Mouse (Mus musculus) megakaryocyte, embryonic 14.5 days (primary cell): Measurements from ENCODE around the gene Gcnt4.

Experiments used
- FLI1 ChIP-seq: IDR thresholded peaks from 2 replicates; pipeline ENCODE4 v1.6.1; 2012; ENCODE audit warnings: low read length, inconsistent platforms, mixed read lengths
- GATA1 ChIP-seq: IDR thresholded peaks from 3 replicates; pipeline ENCODE4 v1.6.1; 2012; ENCODE audit warnings: mixed read lengths, low read length, inconsistent platforms, borderline replicate concordance

- TF ChIP-seq FLI1 (no peak), GATA1 (no peak)
Observed at GRCm38 (mm10) chr13:96884534-96884933, 40.0 kb upstream of the Gcnt4 start.
